Mouse (Mus musculus): ENCODE measurements at regions not wholly inside any gene's neighbourhood (a gene's known extent, or its start where the extent isn't known, plus 50 kb on each side); places are given as distances from the start of the nearest gene placed in this dataset.

- DNase-seq: no peak
These were observed 150.3 kb downstream of the Rnf152 start for GRCm38 (mm10) chr1:105206216-105206615.

GRCm38 (mm10) chr1:105199305-105199704, 157.2 kb downstream of the Rnf152 start:
- peak; percentile 34 for DNase-seq

GRCm38 (mm10) chr1:105191126-105191525, 165.4 kb downstream of the Rnf152 start:
- no peak for DNase-seq

- no peak for DNase-seq
These were observed 167.6 kb downstream of the Rnf152 start for GRCm38 (mm10) chr1:105188920-105189266.

GRCm38 (mm10) chr1:105188210-105188919, 168.1 kb downstream of the Rnf152 start:
- DNase-seq: no peak

GRCm38 (mm10) chr1:105184470-105184869, 172.0 kb downstream of the Rnf152 start:
- DNase-seq: no peak

- peak; percentile 87 for DNase-seq
These were observed 177.1 kb downstream of the Rnf152 start for GRCm38 (mm10) chr1:105179371-105179823.

GRCm38 (mm10) chr1:105178773-105179172, 177.7 kb downstream of the Rnf152 start:
- peak; percentile 22 for DNase-seq

GRCm38 (mm10) chr1:105177938-105178337, 178.6 kb downstream of the Rnf152 start:
- no peak for DNase-seq

GRCm38 (mm10) chr1:105177015-105177762, 179.3 kb downstream of the Rnf152 start:
- no peak for DNase-seq

GRCm38 (mm10) chr1:105170979-105171378, 185.5 kb downstream of the Rnf152 start:
- no peak for DNase-seq

- DNase-seq: no peak
These were observed 186.4 kb downstream of the Rnf152 start for GRCm38 (mm10) chr1:105170114-105170506.

GRCm38 (mm10) chr1:105169455-105170113, 186.9 kb downstream of the Rnf152 start:
- DNase-seq: no peak

GRCm38 (mm10) chr1:105168808-105169207, 187.7 kb downstream of the Rnf152 start:
- no peak for DNase-seq

GRCm38 (mm10) chr1:105157459-105158124, 198.9 kb downstream of the Rnf152 start:
- DNase-seq: no peak

- no peak for DNase-seq
These were observed 204.2 kb downstream of the Rnf152 start for GRCm38 (mm10) chr1:105152175-105152828.

- no peak for DNase-seq
These were observed 205.1 kb downstream of the Rnf152 start for GRCm38 (mm10) chr1:105151466-105151846.

- no peak for DNase-seq
These were observed 205.7 kb downstream of the Rnf152 start for GRCm38 (mm10) chr1:105150624-105151465.

- DNase-seq: no peak
These were observed 207.7 kb downstream of the Rnf152 start for GRCm38 (mm10) chr1:105148792-105149191.

- DNase-seq: no peak
These were observed 208.5 kb downstream of the Rnf152 start for GRCm38 (mm10) chr1:105148048-105148447.

- DNase-seq: no peak
These were observed 232.6 kb downstream of the Rnf152 start for GRCm38 (mm10) chr1:105123936-105124335.

GRCm38 (mm10) chr1:105117888-105118287, 238.6 kb downstream of the Rnf152 start:
- no peak for DNase-seq
